Mouse (Mus musculus): ENCODE results near the gene Gsta2. TPM values are rescaled to one million over a fixed set of nuclear protein-coding genes. Genes with fewer than 3 reads are reported as not detected.
"Not testable (repeated sequence)": the region's sequence is repeated elsewhere in the genome, so short reads cannot be mapped to it uniquely, and the experiment has no call there.

The Gsta2 gene
- polyA plus RNA-seq, 1 experiment from 2014 or later = 1.2 TPM

- Histone ChIP-seq H3K27ac (ENCODE audit: low read length) (no peak overlapping the region), H3K27me3 (ENCODE audit: control insufficient read depth, insufficient read depth, low read length) (no peaks in the 10 kb centered on the region), H3K9me3 (ENCODE audit: control insufficient read depth, low read depth, low read length) (no peaks in the 10 kb centered on the region), H3K4me1 (ENCODE audit: control insufficient read depth, insufficient read depth, low read length) (peaks cover 3% of the 10 kb centered on the region; the same call in 1 of the 2 replicates), H3K9ac (replicated peaks; ENCODE audit: low read depth, low read length) (no peak overlapping the region), H3K4me2 (replicated peaks; ENCODE audit: low read depth, low read length) (no peak overlapping the region), H3K36me3 (ENCODE audit: control insufficient read depth, insufficient read depth, low read length) (no peaks in the 10 kb centered on the region), H3K4me3 (ENCODE audit: low read depth, low read length) (no peak overlapping the region)
- ATAC-seq (ENCODE audit: insufficient number of reproducible peaks, insufficient read depth, low FRiP score, low read depth) = no peak
- 78% methylated on average over 10 of the region's 10 CpGs for WGBS
Measured at GRCm38 (mm10) chr9:78372827-78373504, 17.4 kb upstream of the Gsta2 start.

- Histone ChIP-seq H3K4me1 (ENCODE audit: control insufficient read depth, insufficient read depth, low read length) (no peaks in the 10 kb centered on the region), H3K4me3 (ENCODE audit: low read depth, low read length) (no peak overlapping the region), H3K27ac (ENCODE audit: low read length) (no peak overlapping the region), H3K9me3 (ENCODE audit: control insufficient read depth, low read depth, low read length) (no peaks in the 10 kb centered on the region), H3K36me3 (ENCODE audit: control insufficient read depth, insufficient read depth, low read length) (no peaks in the 10 kb centered on the region), H3K27me3 (ENCODE audit: control insufficient read depth, insufficient read depth, low read length) (no peaks in the 10 kb centered on the region), H3K4me2 (replicated peaks; ENCODE audit: low read depth, low read length) (no peak overlapping the region), H3K9ac (replicated peaks; ENCODE audit: low read depth, low read length) (no peak overlapping the region)
- WGBS = 90% methylated on average over 3 of the region's 3 CpGs
- ATAC-seq (ENCODE audit: insufficient number of reproducible peaks, insufficient read depth, low FRiP score, low read depth) = no peak
Measured at GRCm38 (mm10) chr9:78371441-78371840, 15.9 kb upstream of the Gsta2 start.

DNA sequence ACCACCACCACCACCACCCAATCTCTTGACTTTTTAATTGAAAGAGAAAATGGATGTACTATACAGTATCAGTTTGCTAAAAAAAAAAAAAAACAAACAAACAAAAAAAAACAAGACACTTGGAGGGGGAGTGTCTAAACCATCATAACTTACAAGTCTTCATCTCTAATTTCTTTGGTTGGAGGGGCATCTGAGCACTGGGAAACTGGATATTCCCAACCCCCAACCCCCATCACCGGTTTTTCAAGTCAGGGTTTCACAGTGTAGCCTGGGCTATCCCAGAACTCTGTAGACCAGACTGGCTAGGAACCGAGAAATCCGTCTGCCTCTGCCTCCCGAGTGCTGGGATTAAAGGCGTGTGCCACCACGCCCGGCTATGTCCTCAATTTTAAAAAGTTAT is 14.2 kb upstream of the Gsta2 start:
- no peaks in the 10 kb centered on the region for H3K36me3 ChIP-seq (ENCODE audit: control insufficient read depth, insufficient read depth, low read length)
- no peaks in the 10 kb centered on the region for H3K4me1 ChIP-seq (ENCODE audit: control insufficient read depth, insufficient read depth, low read length)
- 93% methylated on average over 7 of the region's 7 CpGs for WGBS
- no peak overlapping the region for H3K4me2 ChIP-seq (replicated peaks; ENCODE audit: low read depth, low read length)
- H3K4me3 ChIP-seq (ENCODE audit: low read depth, low read length) = no peak overlapping the region
- H3K9me3 ChIP-seq (ENCODE audit: control insufficient read depth, low read depth, low read length) = no peaks in the 10 kb centered on the region
- ATAC-seq (ENCODE audit: insufficient number of reproducible peaks, insufficient read depth, low FRiP score, low read depth) = no peak
- H3K9ac ChIP-seq (replicated peaks; ENCODE audit: low read depth, low read length) = no peak overlapping the region
- no peak overlapping the region for H3K27ac ChIP-seq (ENCODE audit: low read length)
- H3K27me3 ChIP-seq (ENCODE audit: control insufficient read depth, insufficient read depth, low read length) = no peaks in the 10 kb centered on the region

DNA sequence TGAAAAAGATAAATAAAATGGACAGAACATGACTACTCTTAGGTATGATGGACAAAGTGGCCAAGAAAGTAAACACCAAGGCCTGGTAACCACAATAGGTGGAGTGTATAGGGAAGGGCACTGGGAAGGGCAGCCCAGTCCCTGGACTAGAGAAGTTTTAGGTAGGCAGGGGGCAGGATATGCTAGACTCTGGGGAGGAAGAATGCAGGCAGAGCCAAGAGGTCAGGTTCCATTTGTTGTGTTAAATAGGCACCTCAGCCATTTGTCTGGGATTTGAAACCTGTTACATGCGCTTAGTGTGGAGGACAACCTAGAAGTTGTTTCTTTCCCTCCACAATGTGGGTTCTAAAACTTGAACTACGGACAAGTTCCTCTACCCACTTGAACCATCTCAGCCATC is 13.8 kb upstream of the Gsta2 start:
- no peaks in the 10 kb centered on the region for H3K36me3 ChIP-seq (ENCODE audit: control insufficient read depth, insufficient read depth, low read length)
- H3K27ac ChIP-seq (ENCODE audit: low read length) = no peak overlapping the region
- WGBS = 93% methylated on average over 2 of the region's 2 CpGs
- no peaks in the 10 kb centered on the region for H3K9me3 ChIP-seq (ENCODE audit: control insufficient read depth, low read depth, low read length)
- H3K9ac ChIP-seq (replicated peaks; ENCODE audit: low read depth, low read length) = no peak overlapping the region
- ATAC-seq (ENCODE audit: insufficient number of reproducible peaks, insufficient read depth, low FRiP score, low read depth) = no peak
- H3K4me1 ChIP-seq (ENCODE audit: control insufficient read depth, insufficient read depth, low read length) = no peaks in the 10 kb centered on the region
- H3K27me3 ChIP-seq (ENCODE audit: control insufficient read depth, insufficient read depth, low read length) = no peaks in the 10 kb centered on the region
- H3K4me2 ChIP-seq (replicated peaks; ENCODE audit: low read depth, low read length) = no peak overlapping the region
- no peak overlapping the region for H3K4me3 ChIP-seq (ENCODE audit: low read depth, low read length)

GRCm38 (mm10) chr9:78368671-78369293 is 13.2 kb upstream of the Gsta2 start:
- H3K36me3 ChIP-seq (ENCODE audit: control insufficient read depth, insufficient read depth, low read length) = no peaks in the 10 kb centered on the region
- H3K27ac ChIP-seq (ENCODE audit: low read length) = no peak overlapping the region
- H3K4me1 ChIP-seq (ENCODE audit: control insufficient read depth, insufficient read depth, low read length) = no peaks in the 10 kb centered on the region
- no peak overlapping the region for H3K9ac ChIP-seq (replicated peaks; ENCODE audit: low read depth, low read length)
- no peak overlapping the region for H3K4me3 ChIP-seq (ENCODE audit: low read depth, low read length)
- H3K4me2 ChIP-seq (replicated peaks; ENCODE audit: low read depth, low read length) = no peak overlapping the region
- WGBS = 71% methylated on average over 3 of the region's 3 CpGs
- ATAC-seq (ENCODE audit: insufficient number of reproducible peaks, insufficient read depth, low FRiP score, low read depth) = no peak
- no peaks in the 10 kb centered on the region for H3K9me3 ChIP-seq (ENCODE audit: control insufficient read depth, low read depth, low read length)
- no peaks in the 10 kb centered on the region for H3K27me3 ChIP-seq (ENCODE audit: control insufficient read depth, insufficient read depth, low read length)

DNA sequence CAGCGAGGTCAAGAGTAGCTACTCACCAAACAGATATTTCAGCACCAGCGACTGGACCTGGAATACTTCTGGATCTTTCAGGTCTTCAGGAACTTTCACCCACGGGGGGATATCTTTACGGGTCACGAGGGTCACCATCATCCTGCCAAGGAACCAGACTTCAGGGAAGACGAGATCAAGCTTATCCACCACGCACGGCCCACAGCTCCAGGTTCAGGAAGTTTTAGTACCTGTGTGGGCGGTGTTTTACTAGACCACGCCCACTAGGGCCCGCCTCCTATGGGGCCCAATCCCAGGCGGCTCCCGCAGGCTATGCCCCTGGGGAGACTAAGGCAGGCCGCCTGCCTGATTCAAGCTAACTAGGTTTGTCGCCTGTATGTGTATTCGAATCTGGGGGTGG is 12.4 kb upstream of the Gsta2 start, which contains the start of gene Dppa5a:
Gene Dppa5a, minus strand, starts transcription at position 219 of the 400 bp plus-strand sequence.
- WGBS = 88% methylated on average over 16 of the region's 16 CpGs
- not testable (repeated sequence) for ATAC-seq (ENCODE audit: insufficient number of reproducible peaks, insufficient read depth, low FRiP score, low read depth); H3K4me3 ChIP-seq (ENCODE audit: low read depth, low read length)

DNA sequence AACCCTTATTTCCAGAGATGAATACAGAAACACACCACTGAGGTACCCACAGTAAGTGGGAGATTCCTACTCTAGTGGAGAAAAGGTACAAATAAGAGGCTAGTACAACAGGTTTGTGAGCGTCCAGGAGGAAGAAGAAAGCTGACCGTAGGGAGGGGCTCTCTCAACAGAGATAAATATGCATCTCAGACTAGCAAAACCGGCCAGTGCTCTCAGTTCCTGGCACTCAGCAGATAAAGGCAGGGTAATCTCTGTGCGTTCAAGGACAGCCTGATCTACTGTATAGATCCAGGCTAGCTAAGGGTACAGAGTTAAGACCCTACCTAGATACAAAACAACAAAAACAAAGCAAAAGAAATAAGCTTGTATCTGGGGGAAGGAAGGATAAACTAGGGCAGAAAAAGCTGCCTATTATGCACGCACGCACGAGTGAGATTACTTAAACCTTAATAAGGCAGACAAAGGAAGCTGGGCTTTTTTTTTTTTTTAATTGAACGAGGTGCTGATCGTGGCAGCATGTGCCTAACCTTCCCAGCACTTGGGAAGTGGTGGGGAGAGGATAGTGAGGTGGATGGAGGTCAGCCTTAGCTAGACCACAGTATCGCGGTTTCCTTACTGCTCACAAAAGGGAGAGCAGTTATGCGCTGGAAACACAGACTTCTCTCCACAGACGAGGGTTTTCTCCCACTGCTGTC is 10.4 kb upstream of the Gsta2 start:
- no peak overlapping the region for H3K4me3 ChIP-seq (ENCODE audit: low read depth, low read length)
- no peaks in the 10 kb centered on the region for H3K9me3 ChIP-seq (ENCODE audit: control insufficient read depth, low read depth, low read length)
- WGBS = 69% methylated on average over 13 of the region's 13 CpGs
- no peak overlapping the region for H3K4me2 ChIP-seq (replicated peaks; ENCODE audit: low read depth, low read length)
- no peaks in the 10 kb centered on the region for H3K27me3 ChIP-seq (ENCODE audit: control insufficient read depth, insufficient read depth, low read length)
- H3K4me1 ChIP-seq (ENCODE audit: control insufficient read depth, insufficient read depth, low read length) = no peaks in the 10 kb centered on the region
- no peak overlapping the region for H3K27ac ChIP-seq (ENCODE audit: low read length)
- H3K36me3 ChIP-seq (ENCODE audit: control insufficient read depth, insufficient read depth, low read length) = no peaks in the 10 kb centered on the region
- H3K9ac ChIP-seq (replicated peaks; ENCODE audit: low read depth, low read length) = no peak overlapping the region
- ATAC-seq (ENCODE audit: insufficient number of reproducible peaks, insufficient read depth, low FRiP score, low read depth) = no peak

More for the DNA sequence above, 12.4 kb upstream of the Gsta2 start, which contains the start of gene Dppa5a:
- not testable (repeated sequence) for H3K27me3 ChIP-seq (ENCODE audit: control insufficient read depth, insufficient read depth, low read length); H3K36me3 ChIP-seq (ENCODE audit: control insufficient read depth, insufficient read depth, low read length); H3K4me2 ChIP-seq (replicated peaks; ENCODE audit: low read depth, low read length); H3K27ac ChIP-seq (ENCODE audit: low read length); H3K9me3 ChIP-seq (ENCODE audit: control insufficient read depth, low read depth, low read length); H3K9ac ChIP-seq (replicated peaks; ENCODE audit: low read depth, low read length); H3K4me1 ChIP-seq (ENCODE audit: control insufficient read depth, insufficient read depth, low read length)

DNA sequence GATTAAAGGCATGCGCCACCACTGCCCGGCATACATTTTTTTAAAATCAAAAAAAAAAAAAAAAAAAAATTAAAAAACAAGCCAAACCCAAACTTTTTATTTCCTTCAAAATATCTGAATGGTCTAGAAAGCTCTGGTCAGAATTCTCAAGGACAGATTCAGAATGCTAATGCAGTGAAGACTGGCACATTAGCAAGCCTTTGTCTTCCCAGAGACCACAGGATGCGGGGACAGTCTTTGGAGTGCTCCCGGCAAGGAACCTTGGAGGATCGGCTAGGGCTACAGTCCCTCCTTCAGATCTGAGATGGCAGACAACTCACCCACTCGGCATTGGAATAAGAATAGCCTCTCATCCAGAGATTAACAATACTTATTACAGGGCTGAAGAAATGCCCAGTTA is 9.1 kb upstream of the Gsta2 start:
- no peak for ATAC-seq (ENCODE audit: insufficient number of reproducible peaks, insufficient read depth, low FRiP score, low read depth)
- no peaks in the 10 kb centered on the region for H3K4me1 ChIP-seq (ENCODE audit: control insufficient read depth, insufficient read depth, low read length)
- H3K9me3 ChIP-seq (ENCODE audit: control insufficient read depth, low read depth, low read length) = no peaks in the 10 kb centered on the region
- no peaks in the 10 kb centered on the region for H3K36me3 ChIP-seq (ENCODE audit: control insufficient read depth, insufficient read depth, low read length)
- H3K4me2 ChIP-seq (replicated peaks; ENCODE audit: low read depth, low read length) = no peak overlapping the region
- 93% methylated on average over 6 of the region's 6 CpGs for WGBS
- H3K4me3 ChIP-seq (ENCODE audit: low read depth, low read length) = no peak overlapping the region
- H3K9ac ChIP-seq (replicated peaks; ENCODE audit: low read depth, low read length) = no peak overlapping the region
- H3K27ac ChIP-seq (ENCODE audit: low read length) = no peak overlapping the region
- H3K27me3 ChIP-seq (ENCODE audit: control insufficient read depth, insufficient read depth, low read length) = no peaks in the 10 kb centered on the region
